Mouse (Mus musculus) heart, embryonic 13.5 days (tissue): ENCODE measurements around the gene Pmpcb. TPM values are rescaled to one million over a fixed set of nuclear protein-coding genes. Genes with fewer than 3 reads are reported as not detected.
"Not testable (repeated sequence)": the region's sequence is repeated elsewhere in the genome, so short reads cannot be mapped to it uniquely, and the experiment has no call there.

Experiments used
- ATAC-seq: fragments of 200-750 bp; cut with Nextera tagmentation; 2 replicates; pipeline ENCODE4 v1.8.0; 2017; ENCODE audit warnings: moderate TSS enrichment; ENCODE audit not compliant: insufficient number of reproducible peaks, low FRiP score, low TSS enrichment; ENCODE audit errors: extremely low read depth
- H3K27ac ChIP-seq: fragments of 300-500 bp; sonication (generic); replicated peaks from 2 replicates; pipeline ENCODE4 v1.5.1; 2015; ENCODE audit warnings: moderate library complexity, mild to moderate bottlenecking, inconsistent platforms
- H3K27me3 ChIP-seq: fragments of 300-500 bp; sonication (generic); replicated peaks from 2 replicates; pipeline ENCODE4 v1.6.1; 2015; ENCODE audit warnings: mild to moderate bottlenecking, inconsistent platforms
- H3K36me3 ChIP-seq: fragments of 300-500 bp; sonication (generic); 2 replicates; pipeline ENCODE4 v1.6.1; 2015; ENCODE audit warnings: mild to moderate bottlenecking, inconsistent platforms
- H3K4me1 ChIP-seq: fragments of 300-500 bp; sonication (generic); 2 replicates; pipeline ENCODE4 v1.6.1; 2015; ENCODE audit warnings: inconsistent platforms
- H3K4me2 ChIP-seq: fragments of 300-500 bp; sonication (generic); 2 replicates; pipeline ENCODE4 v1.6.1; 2015; ENCODE audit warnings: inconsistent platforms, mild to moderate bottlenecking, moderate library complexity
- H3K4me3 ChIP-seq: fragments of 300-500 bp; sonication (generic); 2 replicates; pipeline ENCODE4 v1.5.1; 2015; ENCODE audit warnings: moderate library complexity, mild to moderate bottlenecking, inconsistent platforms
- H3K9ac ChIP-seq: fragments of 300-500 bp; sonication (generic); 2 replicates; pipeline ENCODE4 v1.6.1; 2015; ENCODE audit warnings: inconsistent platforms, mild to moderate bottlenecking, moderate library complexity
- H3K9me3 ChIP-seq: fragments of 300-500 bp; sonication (generic); 2 replicates; pipeline ENCODE4 v1.6.1; 2016; ENCODE audit warnings: inconsistent platforms
- WGBS: fragments of 180-500 bp; shearing (Covaris S2); methylation state at CpG from one replicate; pipeline ENCODE4 v1.1.7; 2015; ENCODE audit warnings: mixed read lengths; 5-methylcytosine and 5-hydroxymethylcytosine counted together
- polyA plus RNA-seq: library from polyadenylated mRNA; unstranded; fragments of >200 nt; fragmentation: Nextera tagmentation; extraction: Ambion mirVana; gene quantifications from 2 replicates; pipeline ENCODE4 v1.2.1, GENCODE M21; 2015

Gene Pmpcb
- polyA plus RNA-seq = 131 and 149 TPM in 2 replicates

DNA sequence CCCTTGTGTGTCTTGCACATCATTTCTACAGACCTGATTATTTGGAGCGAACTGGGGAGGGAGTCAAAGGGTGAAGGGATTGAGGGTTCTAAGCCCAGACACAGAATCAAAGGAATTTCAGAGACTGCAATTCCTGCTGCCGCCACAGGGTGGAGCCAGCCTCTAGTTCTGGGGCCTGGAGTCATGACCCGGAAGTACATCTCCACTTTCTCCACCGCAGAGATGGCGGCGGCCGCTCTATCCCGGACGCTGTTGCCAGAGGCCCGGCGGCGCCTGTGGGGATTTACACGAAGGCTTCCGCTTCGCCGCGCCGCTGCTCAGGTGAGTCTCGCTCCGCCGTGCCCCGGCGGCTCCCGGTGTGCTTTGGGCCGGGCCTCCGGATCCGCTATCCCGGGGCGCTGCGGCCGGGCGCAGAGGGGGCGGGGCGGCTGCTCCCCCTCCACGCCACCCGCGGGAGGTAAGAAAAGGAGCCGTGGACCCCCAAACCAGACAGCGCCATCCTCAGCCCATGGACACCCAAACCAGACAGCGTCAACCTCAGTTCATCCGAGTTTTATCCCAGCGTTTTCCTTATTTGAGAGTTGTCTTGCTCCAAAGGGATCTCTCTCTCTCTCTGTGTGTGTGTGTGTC lies at the start of gene Pmpcb:
Gene Pmpcb (plus strand): TSS at position 186 of the 630 bp plus-strand sequence.
- Histone ChIP-seq H3K36me3 (peaks cover 35% of the 10 kb centered on the region), H3K27me3 (no peaks in the 10 kb centered on the region), H3K4me2 (peak within 1 kb of the TSS; percentile 78), H3K4me3 (peak within 1 kb of the TSS; percentile 86), H3K27ac (peak within 1 kb of the TSS; percentile 55), H3K9ac (peak within 1 kb of the TSS; percentile 93), H3K9me3 (no peaks in the 10 kb centered on the region), H3K4me1 (peaks cover 29% of the 10 kb centered on the region)
- WGBS = under 1% methylated on average over 42 of the region's 42 CpGs
- peak; percentile 52 for ATAC-seq

DNA sequence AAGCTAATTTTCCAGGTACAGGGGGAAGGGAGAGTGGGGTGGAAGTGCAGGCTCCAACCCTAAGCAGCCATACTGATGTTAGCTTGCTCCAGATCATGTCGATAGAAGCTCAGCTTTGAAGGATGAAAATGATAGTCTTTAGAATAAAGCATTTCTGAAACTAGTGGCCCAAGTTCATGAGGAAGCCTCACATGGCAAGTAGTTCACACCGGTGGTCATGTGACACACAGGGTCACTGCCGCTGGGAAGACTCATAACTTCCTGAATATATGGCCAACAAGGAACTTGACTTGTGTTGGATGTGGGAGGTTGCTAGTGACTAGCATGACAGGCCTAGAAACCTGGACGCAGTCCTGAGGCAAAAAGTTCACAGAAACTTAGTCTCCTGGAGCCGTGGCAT lies 44.7 kb upstream of the Pmpcb start:
- Histone ChIP-seq H3K4me3 (no peak overlapping the region), H3K36me3 (no peaks in the 10 kb centered on the region), H3K27me3 (no peaks in the 10 kb centered on the region), H3K4me2 (no peak overlapping the region), H3K4me1 (peaks cover 12% of the 10 kb centered on the region), H3K9me3 (no peaks in the 10 kb centered on the region), H3K9ac (no peak overlapping the region), H3K27ac (no peak overlapping the region)
- WGBS = 84% methylated on average over 5 of the region's 5 CpGs
- ATAC-seq = no peak

DNA sequence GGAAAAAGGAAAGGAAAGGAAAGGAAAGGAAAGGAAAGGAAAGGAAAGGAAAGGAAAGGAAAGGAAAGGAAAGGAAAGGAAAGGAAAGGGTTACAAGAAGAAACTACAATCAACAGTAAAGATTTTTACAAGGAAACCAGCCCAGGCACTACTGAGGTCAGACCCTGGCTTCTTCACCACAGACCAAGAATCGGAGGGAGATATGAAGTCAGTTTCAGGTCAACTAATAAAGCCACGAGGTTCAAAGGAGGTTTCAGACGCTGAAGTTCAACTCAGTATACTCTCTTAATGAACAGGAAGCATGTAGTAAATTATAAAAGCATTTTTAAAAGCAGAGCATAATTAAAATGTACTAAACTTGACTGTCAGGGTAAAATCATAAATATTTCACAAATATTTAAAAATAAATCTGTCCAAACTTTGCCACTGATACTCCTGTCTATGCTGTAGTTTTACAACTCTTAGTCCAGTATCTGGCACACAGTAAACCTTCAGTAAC lies 43.5 kb upstream of the Pmpcb start:
- 70% methylated on average over 3 of the region's 3 CpGs for WGBS
- Histone ChIP-seq H3K27ac (no peak overlapping the region), H3K4me2 (no peak overlapping the region), H3K4me3 (no peak overlapping the region), H3K27me3 (no peaks in the 10 kb centered on the region), H3K4me1 (peaks cover 8% of the 10 kb centered on the region), H3K9ac (no peak overlapping the region), H3K36me3 (no peaks in the 10 kb centered on the region), H3K9me3 (no peaks in the 10 kb centered on the region)
- no peak for ATAC-seq

DNA sequence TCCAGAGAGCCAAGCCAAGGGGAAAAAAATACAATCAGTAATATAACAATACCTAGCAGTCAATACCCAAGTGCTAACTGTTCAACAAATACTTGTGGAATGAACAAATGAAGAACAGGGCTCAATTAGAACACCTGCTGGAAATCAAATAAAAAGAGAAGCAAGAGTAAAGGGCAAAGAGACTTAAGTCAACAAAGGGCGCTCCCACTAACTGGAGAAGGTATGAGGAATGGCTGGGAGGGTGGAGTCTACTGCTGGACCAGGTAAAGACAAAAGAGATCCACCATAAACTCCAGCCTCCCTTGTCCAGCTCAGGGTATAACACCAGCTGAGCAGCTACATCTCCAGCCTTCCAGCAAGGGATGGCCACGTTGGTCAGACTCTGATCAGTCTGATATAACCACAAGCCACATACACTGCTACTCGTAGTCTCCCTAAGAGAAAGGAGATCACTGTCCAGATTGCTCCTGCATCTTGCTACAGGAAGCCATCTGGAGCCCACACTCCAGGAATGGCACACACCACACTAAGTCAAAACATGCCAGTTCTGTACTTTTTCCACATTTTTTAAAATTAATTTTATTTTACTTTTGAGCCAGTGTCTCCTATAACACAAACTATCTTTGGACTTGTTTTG lies 42.0 kb upstream of the Pmpcb start:
- 78% methylated on average over 3 of the region's 3 CpGs for WGBS
- Histone ChIP-seq H3K27ac (no peak overlapping the region), H3K36me3 (no peaks in the 10 kb centered on the region), H3K4me3 (no peak overlapping the region), H3K4me1 (peaks cover 8% of the 10 kb centered on the region), H3K4me2 (no peak overlapping the region), H3K9ac (no peak overlapping the region), H3K27me3 (no peaks in the 10 kb centered on the region), H3K9me3 (no peaks in the 10 kb centered on the region)
- ATAC-seq = no peak

DNA sequence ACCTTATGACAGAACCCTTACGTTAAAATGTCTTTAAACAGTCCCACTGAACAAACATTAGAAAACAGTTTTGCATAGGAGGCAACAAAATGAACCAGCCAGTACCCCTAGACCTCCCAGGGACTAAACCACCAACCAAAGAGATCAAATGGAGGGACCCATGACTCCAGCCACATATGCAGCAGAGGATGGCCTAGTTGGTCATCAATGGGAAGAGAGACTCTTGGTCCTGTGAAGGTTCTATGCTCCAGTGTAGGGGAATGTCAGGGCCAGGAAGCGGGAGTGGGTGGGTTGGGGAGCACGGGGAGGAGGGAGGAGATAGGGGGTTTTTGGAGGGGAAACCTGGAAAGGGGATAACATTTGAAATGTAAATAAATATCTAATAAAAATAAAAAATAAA lies 37.4 kb upstream of the Pmpcb start:
- not testable (repeated sequence) for ATAC-seq, H3K4me3 ChIP-seq, H3K9me3 ChIP-seq, H3K36me3 ChIP-seq, H3K27me3 ChIP-seq, H3K9ac ChIP-seq, H3K27ac ChIP-seq
- Histone ChIP-seq H3K4me2 (peak overlapping the region; percentile 16; the same call in 1 of the 2 replicates), H3K4me1 (peaks cover 25% of the 10 kb centered on the region)
- WGBS = 90% methylated on average over 3 of the region's 3 CpGs

DNA sequence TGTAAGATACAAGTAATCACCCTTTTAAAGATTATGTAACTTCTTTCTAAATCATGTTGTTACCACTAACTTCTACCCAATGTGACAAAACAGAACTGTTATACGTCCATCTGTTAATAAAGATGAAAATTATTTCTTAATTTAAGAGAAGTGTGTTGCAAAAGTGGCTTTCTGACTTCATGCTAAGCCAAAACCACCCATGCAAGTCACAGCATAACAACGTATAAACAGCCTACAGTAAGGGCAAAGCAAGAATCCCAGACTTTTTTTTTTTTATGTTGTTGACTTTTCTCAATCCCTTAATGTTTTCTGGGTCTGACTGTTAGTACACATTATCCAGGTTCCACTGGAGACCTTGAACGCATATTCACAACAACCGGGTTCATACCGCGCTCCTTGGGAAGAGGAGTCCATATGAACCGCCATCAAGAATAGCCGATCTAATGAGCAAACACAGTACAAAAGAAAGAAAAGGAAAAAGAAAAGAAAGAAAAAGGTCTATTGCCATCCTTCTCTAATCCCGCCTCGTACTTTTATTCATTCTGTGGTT lies 36.6 kb upstream of the Pmpcb start:
- no peak overlapping the region for H3K27ac ChIP-seq
- H3K4me3 ChIP-seq = peak overlapping the region; percentile 72
- no peaks in the 10 kb centered on the region for H3K9me3 ChIP-seq
- 18% methylated on average over 10 of the region's 10 CpGs for WGBS
- H3K9ac ChIP-seq = peak overlapping the region; percentile 81
- H3K36me3 ChIP-seq = no peaks in the 10 kb centered on the region
- H3K4me1 ChIP-seq = peaks cover 22% of the 10 kb centered on the region
- no peaks in the 10 kb centered on the region for H3K27me3 ChIP-seq
- no peak for ATAC-seq
- peak overlapping the region; percentile 88 for H3K4me2 ChIP-seq

DNA sequence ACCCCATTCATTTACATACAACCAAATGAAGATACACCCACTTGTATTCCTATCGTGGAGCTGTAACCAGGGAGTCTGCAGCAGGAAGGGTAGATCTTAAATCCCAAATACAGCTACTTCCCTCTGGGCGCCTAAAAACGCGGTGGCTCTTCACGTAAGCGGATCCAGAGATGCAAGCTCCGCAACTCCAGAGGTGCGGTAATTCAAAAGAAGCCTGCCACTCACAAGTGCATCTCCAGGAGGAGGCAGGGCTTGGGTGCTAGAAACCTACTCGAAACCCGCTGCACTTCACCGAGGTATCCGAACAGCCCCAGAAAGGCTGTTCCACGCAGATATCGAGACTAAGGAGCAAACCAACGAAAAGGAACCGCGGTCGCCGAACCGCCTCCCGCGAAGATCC lies 36.0 kb upstream of the Pmpcb start:
- H3K27me3 ChIP-seq = no peaks in the 10 kb centered on the region
- H3K4me1 ChIP-seq = peaks cover 22% of the 10 kb centered on the region
- no peaks in the 10 kb centered on the region for H3K36me3 ChIP-seq
- H3K9me3 ChIP-seq = no peaks in the 10 kb centered on the region
- H3K4me2 ChIP-seq = peak overlapping the region; percentile 88
- peak overlapping the region; percentile 72 for H3K4me3 ChIP-seq
- peak overlapping the region; percentile 55 for H3K27ac ChIP-seq
- under 1% methylated on average over 22 of the region's 22 CpGs for WGBS
- peak overlapping the region; percentile 81 for H3K9ac ChIP-seq
- ATAC-seq = no peak

DNA sequence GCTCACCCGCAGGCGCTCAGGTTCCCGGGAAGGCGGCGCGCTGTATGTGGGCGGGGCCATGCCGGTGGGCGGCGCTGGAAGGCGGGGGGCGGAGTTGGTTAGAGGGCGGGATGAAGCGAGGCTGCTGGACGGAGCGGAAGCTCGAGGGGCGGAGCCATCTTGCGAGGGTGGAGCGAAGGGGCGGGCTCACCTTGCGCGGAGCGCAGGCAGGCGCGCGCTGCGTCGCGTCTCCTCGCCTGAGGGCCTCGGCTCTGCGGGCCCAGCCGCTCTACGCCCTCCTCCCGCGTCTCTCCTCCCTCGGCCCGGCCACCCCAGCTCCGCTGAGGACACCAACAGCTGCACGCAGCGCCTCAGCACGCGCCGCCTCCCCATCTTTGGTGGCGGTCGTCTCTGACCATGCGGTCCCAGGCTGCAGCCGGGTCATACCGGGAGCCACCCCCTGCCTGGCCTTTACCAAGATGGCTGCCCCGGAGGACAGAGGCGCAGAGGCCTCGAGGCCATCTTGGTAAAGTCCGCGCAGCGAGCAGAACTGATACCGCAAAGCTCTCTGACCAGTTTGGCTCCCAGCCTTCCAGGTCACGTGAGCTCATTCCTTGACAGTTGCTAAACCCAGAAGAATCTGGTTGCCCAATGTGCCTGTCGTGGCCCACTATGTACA lies 35.5 kb upstream of the Pmpcb start, which contains the start of gene Napepld:
Gene Napepld (minus strand): TSS at position 46 of the 658 bp plus-strand sequence.
- peak within 1 kb of the TSS; percentile 92 for H3K9ac ChIP-seq
- peak within 1 kb of the TSS; percentile 98 for H3K27ac ChIP-seq
- H3K4me1 ChIP-seq = peaks cover 26% of the 10 kb centered on the region
- H3K36me3 ChIP-seq = no peaks in the 10 kb centered on the region
- whole genome bisulfite sequencing = under 1% methylated on average over 46 of the region's 59 CpGs
- peak within 1 kb of the TSS; percentile 88 for H3K4me2 ChIP-seq
- peak within 1 kb of the TSS; percentile 72 for H3K4me3 ChIP-seq
- ATAC-seq = peak; percentile 99
- no peaks in the 10 kb centered on the region for H3K27me3 ChIP-seq
- H3K9me3 ChIP-seq = no peaks in the 10 kb centered on the region

DNA sequence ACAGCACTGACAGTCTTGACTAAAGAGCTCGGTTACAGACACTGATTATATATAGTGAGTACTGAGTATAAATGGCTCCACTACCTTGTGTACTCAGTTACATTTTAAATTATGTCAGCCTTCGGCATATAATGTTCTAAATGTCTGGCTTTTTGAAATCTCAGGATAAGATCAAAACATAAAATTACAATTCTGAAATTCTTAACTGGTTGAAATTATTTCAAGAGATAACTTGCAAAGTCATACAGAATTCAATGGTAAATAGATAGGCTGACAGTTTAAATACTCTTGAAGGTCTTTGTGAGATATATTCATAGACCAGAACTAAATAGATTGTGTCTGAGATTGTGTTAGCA lies 35.0 kb upstream of the Pmpcb start:
- H3K9ac ChIP-seq = peak overlapping the region; percentile 92
- peak overlapping the region; percentile 88 for H3K4me2 ChIP-seq
- H3K4me3 ChIP-seq = peak overlapping the region; percentile 72
- no peaks in the 10 kb centered on the region for H3K9me3 ChIP-seq
- H3K4me1 ChIP-seq = peaks cover 29% of the 10 kb centered on the region
- ATAC-seq = no peak; the same call in 1 of the 2 replicates
- H3K27ac ChIP-seq = peak overlapping the region; percentile 98
- H3K27me3 ChIP-seq = no peaks in the 10 kb centered on the region
- H3K36me3 ChIP-seq = no peaks in the 10 kb centered on the region
- WGBS = 59% methylated on average over 2 of the region's 2 CpGs

DNA sequence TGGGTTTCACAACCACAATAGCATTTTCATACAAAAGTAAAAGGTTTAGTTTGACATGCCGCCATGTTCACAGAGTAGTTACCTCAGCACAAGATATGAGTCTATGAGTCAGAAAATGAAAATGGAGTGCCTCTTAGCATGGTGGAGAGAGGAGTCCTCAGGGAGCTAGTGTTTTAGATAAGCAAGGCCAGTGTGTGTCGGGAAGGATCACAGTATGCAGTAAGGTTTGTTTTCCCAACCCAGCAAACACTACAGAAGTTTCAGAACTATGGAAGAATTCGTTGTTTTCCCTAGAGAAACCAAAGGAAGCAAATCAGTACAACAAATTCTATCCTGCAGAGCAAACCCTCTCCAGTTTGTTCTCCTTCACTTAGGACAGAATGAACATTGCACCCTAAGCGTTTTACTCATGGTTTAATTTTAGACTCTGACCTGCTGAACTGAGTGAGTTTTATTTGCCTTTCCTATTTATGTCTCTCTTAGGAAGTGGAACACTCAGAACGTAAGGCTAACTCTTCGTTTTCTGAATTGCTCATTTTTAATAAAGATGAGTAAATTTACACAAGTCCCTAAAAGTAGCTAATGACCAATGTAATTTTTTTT lies 34.0 kb upstream of the Pmpcb start:
- Histone ChIP-seq H3K27ac (peak overlapping the region; percentile 77), H3K27me3 (no peaks in the 10 kb centered on the region)

DNA sequence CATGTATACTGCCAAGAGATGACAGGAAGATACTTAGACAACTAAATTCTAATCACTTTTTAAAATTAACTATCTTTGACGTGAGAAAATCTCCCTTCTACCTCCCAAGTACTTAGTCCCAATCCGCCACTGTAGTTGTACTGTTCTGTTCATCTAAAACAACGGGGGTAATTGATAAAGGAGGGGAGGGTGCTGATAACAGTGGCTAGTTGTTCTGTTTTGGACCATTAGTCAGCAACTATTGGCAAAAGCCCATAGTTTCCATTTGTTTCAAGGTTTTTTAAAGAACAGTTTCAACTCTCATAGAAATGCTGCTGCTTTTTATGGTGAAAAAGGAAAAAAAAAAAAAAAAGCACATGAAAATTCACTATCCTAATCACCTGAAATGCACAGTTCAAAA lies 33.2 kb upstream of the Pmpcb start:
- 44% methylated on average over 3 of the region's 3 CpGs for WGBS
- H3K9ac ChIP-seq = no peak overlapping the region
- no peak overlapping the region for H3K27ac ChIP-seq

More for the DNA sequence above, 34.0 kb upstream of the Pmpcb start:
- Histone ChIP-seq H3K36me3 (no peaks in the 10 kb centered on the region), H3K9ac (no peak overlapping the region), H3K4me1 (peaks cover 29% of the 10 kb centered on the region), H3K4me3 (no peak overlapping the region), H3K4me2 (no peak overlapping the region), H3K9me3 (no peaks in the 10 kb centered on the region)
- ATAC-seq = no peak
- 36% methylated on average over 6 of the region's 6 CpGs for whole genome bisulfite sequencing

More for the DNA sequence above, 33.2 kb upstream of the Pmpcb start:
- H3K4me1 ChIP-seq = peaks cover 29% of the 10 kb centered on the region
- no peaks in the 10 kb centered on the region for H3K27me3 ChIP-seq
- H3K36me3 ChIP-seq = no peaks in the 10 kb centered on the region
- H3K4me3 ChIP-seq = no peak overlapping the region
- H3K9me3 ChIP-seq = no peaks in the 10 kb centered on the region
- no peak overlapping the region for H3K4me2 ChIP-seq
- no peak for ATAC-seq
